Mouse (Mus musculus) cerebellum, adult 9-10 months (tissue): Measurements from ENCODE around the gene Zfp54.
"Not testable (repeated sequence)": the region's sequence is repeated elsewhere in the genome, so short reads cannot be mapped to it uniquely, and the experiment has no call there.

ENCODE experiments used
- DNase-seq: peaks from one replicate; pipeline ENCODE4 v3.0.0; 2022

Gene Zfp54

DNA sequence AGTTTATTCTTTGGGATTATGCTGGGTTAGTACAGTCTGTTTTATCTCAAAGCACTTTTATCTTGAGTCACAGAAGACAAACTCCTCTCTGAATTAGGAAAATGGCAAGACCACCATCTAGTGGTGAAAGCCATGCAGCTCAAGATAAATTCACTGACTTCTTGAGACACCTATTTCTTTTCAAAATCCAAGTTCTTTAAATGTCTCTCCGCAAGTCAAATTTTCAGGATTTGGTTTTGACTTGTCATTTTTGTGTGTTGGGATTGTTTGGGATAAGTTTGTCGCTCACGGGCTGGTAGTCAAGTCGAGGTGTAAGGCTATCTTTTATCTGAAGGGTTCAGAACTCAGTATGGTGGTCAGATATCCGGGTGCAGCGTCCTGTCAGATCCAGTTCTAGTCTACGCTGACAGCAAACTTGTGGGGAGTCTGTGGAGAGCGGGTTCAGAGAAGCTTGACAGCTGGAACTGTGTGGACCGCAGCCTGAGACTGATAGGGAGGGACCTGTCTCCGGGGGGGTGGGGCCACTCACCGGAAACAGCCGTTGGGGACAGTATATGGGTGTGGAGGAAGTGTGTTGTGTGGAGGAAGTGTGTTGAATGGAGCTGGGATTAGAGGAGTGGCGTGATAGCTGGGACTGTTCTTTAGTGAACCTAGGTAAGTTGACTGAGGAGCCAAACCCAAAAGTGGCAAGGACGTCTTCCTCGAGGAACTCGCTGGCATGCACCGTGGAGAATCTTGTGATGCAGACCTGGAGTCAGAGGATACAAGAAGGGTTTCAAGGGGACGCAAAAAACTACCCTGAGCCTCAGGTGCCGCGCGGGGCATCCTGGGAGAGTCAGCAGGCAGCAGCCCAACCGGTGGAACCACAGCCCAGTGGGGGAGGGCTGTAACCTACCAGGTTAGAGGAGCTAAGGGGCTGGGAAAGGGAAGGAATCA is at the start of gene Zfp54:
Zfp54 (plus strand) TSS at position 564 of the 936 bp plus-strand sequence.
- DNase-seq = peak; percentile 63

GRCm38 (mm10) chr17:21375311-21375710 is 47.7 kb upstream of the Zfp54 start:
- no peak for DNase-seq

DNA sequence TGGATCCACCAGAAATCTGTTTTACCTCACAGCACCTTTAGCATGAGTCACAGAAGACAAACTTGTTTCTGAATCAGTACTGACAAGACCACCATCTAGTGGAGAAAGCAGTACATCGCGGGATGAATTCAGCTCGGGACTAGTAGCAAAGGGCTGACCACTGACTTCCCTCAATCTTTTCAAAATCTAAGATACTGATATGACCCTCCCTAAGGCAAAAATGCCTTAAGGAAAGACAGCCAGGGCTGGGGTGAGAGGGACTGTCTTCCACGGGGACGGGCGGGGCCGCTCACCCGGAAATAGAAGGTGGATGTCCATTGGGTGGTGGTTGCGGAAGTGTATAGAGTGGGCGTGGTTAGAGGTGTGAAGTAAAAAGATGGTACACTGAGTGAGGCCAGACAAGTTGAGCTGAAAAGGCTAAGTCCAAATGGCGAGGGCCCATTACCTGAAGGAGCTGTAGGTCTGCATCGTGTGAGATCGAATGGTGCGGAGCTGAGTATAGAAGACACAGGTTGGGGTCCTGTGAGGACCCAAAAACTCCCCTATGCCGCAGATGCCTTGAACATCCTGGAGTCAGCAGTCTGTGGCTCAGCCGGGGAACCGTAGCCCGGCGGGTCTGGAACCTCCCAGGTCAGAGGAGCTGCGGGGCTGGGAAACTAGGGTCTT is 39.5 kb upstream of the Zfp54 start, which contains the start of gene Zfp677:
Zfp677 (plus strand) TSS at position 358 of the 666 bp plus-strand sequence.
- peak; percentile 56 for DNase-seq

GRCm38 (mm10) chr17:21384057-21384411 is 39.0 kb upstream of the Zfp54 start:
- DNase-seq = no peak

DNA sequence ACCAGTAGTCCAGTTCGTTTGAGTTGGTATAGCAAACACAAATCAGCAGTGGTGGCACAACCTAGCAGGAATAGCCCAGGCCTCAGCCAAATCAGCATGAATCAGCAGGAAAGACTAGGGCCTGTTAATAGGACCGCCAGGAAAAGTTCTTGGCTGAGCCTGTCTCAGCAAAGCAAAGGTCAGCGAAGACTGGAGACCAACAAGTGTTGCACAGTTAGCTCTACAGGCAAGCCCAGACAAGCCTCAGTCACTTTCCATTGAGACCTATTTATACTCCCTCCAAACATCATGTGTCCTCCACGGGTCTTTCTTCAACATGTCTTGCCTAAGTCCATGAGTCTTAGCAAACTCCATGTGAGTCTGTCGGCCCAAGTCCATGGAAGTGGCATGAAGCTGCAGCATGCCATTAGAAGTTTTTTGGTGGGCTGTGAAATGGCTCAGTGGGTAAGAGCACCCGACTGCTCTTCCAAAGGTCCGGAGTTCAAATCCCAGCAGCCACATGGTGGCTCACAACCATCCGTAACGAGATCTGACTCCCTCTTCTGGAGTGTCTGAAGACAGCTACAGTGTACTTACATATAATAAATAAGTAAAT is 15.9 kb downstream of the Zfp54 start:
- DNase-seq = not testable (repeated sequence)

DNA sequence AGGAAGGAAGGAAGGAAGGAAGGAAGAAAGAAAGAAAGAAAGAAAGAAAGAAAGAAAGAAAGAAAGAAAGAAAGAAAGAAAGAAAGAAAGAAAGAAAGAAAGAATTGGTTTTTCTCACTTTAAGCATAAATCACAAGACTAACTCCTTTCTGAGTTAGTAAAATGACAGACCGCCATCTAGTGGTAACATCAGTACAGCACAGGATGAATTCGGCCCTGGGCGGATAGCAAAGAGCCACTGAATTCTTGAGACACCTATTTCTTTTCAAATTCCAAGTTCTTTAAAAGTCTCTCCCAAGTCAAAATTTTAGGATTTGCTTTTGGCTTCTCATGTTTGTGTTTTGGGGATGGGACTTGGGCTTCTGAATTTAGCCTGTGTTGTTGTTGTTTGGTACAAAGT is 26.6 kb downstream of the Zfp54 start:
- DNase-seq = peak; percentile 82

DNA sequence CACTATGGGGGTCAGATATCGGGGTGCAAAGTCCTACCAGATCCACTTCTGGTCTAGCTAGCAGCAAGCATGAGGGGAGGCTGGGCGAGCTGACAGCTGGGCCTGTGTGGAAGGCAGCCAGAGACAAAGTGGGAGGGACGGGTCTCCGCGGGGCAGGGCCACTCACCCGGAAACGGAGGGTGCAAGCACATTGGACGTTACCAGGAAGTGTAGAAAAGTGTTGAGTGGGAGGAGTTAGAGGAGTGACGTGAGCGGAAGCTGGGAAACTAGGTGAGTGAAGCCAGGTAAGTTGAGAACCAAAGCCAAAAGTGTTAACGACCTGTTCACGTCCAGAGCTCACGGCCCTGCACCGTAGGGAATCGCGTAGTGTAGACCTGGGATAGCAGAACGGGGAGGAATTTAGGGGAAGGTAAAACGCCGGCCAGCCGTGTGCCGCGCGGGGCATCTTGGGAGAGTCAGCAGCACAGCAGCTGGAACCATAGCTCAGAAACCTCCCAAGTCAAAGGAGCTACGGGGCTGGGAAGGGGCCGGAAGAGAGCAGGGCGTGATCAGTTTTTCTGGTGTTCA is 27.2 kb downstream of the Zfp54 start, which contains the start of gene Zfp51:
Zfp51 (plus strand) TSS at position 237 of the 567 bp plus-strand sequence.
- peak; percentile 88 for DNase-seq

DNA sequence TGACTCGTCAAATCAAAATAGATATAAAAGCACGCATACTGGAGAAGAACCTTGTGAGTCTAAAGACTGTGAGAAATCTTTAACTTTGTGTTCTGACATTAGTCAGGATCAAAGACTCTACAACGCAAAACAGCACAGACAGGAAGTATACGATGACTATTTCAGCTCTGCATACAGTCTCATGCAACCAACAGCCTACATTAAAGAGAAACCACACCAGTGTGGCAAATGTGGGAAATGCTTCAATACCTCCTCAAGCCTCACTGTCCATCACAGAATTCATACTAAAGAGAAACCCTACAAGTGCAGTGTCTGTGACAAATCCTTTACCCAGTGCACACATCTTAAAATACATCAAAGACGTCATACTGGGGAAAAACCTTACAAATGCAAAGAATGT is 40.5 kb downstream of the Zfp54 start:
- DNase-seq = no peak

- DNase-seq = no peak
Measured at GRCm38 (mm10) chr17:21472032-21472652, 49.1 kb downstream of the Zfp54 start.

DNA sequence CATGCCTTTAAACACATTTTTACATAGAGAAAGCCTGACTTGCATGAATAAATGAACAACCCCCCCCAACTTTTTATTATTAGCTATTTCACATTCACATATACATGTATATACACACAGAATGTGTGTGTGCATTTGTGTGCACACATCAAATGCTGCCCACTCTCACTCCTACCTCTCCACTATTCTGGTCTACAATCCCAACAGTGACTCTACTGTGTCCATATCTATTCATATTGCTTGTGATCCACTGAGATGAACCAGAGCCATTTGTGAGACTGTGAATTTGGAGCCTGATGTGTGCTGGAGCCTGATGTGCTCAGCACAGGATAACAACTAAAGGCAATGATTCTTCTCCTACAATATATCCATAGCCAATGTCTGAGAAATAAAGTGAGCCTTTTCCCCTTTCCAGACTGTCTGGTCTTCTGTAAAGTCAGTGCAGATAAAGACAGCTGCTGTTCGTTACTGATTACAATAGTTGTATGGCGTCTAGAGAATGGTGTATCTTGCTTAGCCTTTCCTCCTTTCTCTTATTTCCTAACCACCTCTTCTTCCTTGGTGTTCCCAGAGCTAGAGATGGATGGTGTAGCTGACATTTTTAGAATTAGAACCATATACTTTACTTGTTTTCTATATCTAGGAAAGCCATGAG is 49.8 kb downstream of the Zfp54 start:
- no peak for DNase-seq

DNA sequence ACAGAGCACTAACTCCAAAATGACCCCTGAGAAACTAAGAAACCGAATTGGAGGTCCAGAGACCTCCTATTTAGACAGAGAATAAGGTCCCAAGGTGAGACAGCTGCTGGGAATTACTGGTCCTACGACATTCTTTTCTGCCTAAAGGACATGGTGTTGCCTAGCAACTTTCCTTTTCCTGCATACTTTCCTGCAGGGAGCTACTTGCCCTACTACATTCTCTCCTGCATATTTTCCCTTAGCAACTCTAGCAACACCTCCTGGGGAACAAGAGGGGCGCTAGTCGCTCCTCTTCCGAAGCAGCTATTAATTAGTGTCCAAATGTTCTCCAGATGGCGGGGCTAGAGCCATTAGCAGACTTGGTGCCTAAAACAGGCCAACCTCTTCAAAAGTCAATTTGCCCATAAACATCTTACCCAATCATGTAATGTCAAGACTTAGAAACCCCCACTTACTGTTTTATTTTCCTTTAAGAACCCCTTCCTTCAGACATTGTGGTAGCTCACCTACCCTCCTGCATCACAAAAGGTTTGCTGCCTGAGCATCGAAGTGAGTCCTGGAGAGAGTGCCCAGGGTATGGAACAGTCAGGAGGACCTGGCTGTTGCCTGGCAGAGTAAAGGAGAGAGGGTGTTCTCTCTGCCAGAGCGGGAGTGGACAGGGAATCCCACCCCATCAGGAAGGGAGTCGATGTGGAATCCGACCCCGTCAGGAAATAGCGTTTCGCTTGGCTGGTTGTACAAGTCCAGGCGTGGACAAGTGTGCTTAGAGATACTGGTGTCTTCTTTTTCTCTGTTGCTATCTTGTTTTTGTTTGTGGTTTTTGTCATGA is 50.5 kb downstream of the Zfp54 start:
- no peak for DNase-seq

DNA sequence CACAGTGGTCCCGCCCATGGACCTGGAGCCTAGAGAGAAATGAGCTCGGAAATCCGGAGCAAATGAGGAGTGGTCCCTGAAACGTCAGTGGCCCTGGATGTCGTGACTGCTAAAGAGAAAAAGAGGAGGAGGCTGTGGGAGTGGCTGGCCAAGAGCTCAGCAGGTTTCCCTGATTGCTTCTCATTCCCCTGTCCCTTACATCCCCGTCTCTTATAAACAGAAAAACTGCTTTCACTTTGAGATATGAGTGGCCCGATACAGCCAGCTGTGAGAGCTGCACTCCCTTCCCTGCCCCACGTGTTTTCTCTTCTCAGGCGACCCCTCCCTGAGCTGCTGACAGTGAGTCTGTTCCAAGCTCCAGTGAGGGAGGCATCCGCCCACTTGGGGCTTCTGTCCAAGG is 51.7 kb downstream of the Zfp54 start:
- DNase-seq = not testable (repeated sequence)

DNA sequence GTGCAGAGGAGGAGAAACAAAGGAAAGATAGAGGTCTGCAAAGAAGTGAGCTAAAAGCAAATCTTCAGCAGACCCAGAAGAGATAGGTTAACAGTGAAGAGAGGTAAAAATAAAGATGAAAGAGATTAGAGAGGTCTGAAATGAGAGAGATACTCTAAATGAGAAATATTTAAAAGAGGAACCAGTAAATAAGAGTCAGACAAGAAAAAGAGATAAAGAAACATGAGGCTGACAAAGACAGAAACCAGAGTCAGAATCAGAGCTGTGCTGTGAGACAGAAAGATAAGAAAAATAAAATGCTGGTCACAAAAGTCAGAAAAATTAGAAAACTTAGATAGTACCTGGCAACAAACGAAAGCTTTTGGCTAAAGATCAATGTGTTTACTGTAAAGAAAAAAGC is 52.3 kb downstream of the Zfp54 start:
- not testable (repeated sequence) for DNase-seq

DNA sequence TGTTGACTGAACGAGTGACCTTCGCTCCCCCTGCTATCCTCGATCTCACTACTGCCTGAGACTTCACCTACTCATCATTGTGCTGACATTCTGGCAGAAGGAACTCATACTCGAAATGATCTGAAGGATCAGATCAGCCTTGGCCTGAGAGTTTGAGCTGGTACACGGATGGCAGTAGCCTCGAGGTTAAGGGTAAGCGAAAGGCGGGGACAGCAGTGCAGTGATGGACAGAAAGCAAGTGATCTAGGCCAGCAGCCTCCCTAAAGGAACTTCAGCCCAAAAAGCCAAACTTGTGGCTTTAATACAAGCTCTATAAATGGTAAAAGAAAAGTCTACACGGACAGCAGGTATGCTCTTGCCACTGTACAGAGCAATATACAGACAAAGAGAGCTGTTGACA is 53.3 kb downstream of the Zfp54 start:
- not testable (repeated sequence) for DNase-seq

DNA sequence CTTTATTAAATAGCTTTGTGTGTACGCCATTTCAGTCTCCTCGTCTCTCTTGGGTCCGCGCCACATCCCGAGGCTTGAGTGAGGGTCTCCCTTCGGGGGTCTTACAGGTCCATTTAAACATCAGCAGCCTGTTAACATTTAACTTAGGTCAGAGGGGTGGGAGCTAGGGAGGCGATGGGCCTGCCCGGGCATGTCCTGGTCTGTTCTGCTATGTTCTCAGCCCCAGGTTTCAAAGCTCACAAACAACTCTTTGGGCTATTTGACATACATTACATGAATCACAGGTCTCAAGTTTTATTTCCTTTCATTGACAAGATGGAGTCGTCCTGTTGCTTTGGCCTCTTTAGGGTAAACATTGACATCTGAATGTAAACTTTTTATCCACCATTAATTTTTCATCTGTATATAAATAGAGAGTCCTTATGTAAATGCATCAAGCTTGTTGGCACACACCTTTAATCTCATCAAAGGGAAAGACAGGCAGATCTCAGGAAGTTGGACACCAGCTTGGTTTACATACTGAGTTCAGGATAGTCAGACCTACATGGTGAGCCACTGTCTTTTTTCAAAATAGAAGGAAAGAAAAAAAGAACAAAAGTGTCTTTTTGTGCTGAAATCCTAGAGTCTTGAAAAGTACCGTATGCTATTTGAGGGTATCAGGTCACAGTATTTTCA is 55.2 kb downstream of the Zfp54 start:
- not testable (repeated sequence) for DNase-seq
